Mouse (Mus musculus) gastrocnemius, adult 18-20 months (tissue): ENCODE data around the gene Slc45a1. TPM values are rescaled to one million over a fixed set of nuclear protein-coding genes. Genes with fewer than 3 reads are reported as not detected.

ENCODE experiments used
- DNase-seq: peaks from one replicate; pipeline ENCODE4 v3.0.0; 2021; ENCODE audit warnings: low spot score
- total RNA-seq, 2 experiments: library from RNA; stranded (reverse); gene quantifications; 2 replicates each; pipeline ENCODE4 v1.2.3; 2021

Gene Slc45a1
- total RNA-seq, 2 experiments from 2014 or later, result not detected

DNA sequence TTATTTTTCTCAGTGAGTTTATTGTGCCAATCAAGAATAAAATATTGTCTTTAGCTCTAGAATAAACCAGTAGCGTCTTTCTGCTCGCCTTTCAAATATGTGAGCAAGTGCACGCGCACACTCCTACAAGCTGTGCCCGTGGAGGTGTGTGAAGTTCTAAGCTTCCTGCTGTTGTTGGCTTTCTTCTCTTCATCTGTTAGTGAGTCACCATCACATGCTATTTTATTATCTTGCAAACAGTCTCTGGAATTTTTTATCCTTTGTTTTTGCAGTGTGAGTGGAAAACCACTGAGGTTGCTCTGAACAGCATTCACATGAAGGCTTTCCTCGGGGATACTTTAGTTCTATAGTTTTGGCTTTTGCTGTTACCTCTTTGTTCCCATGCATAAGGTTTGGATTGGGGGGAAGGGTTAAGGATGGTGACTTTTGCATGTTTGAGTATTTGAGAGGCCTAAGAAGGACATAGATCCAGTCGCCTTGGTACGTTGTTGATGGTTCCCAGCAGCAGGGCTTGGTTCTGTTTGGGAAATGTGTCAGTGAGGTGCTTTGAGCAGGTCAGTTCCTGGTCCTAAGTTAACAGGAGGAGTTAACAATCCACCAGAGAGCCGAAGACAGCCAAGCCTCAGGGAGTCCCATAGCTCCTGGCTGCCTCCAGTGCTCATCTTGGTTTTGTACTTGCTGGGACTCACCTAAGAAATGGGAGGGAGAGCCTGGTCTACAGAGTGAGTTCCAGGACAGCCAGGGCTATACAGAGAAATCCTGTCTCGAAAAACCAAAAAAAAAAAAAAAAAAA is 69.8 kb downstream of the Slc45a1 start:
- no peak for DNase-seq

Other genes starting within 250 kb of the Slc45a1 start
- gene Errfi1, start 201.7 kb upstream of the Slc45a1 start, total RNA-seq, result 10 to 100 TPM; 24.9 to 35.9 TPM